Mouse (Mus musculus) lung, embryonic 14.5 days (tissue): ENCODE measurements at regions not wholly inside any gene's neighbourhood (a gene's known extent, or its start where the extent isn't known, plus 50 kb on each side); places are given as distances from the start of the nearest gene placed in this dataset.

ENCODE experiments used
- ATAC-seq: fragments of 200-750 bp; cut with Nextera tagmentation; 2 replicates; pipeline ENCODE4 v1.8.0; 2017; ENCODE audit warnings: mild to moderate bottlenecking, moderate TSS enrichment, moderate library complexity; ENCODE audit not compliant: insufficient read depth
- DNase-seq: peaks from one replicate; pipeline ENCODE4 v3.0.0-alpha.2; 2015
- H3K27ac ChIP-seq: fragments of 300-500 bp; sonication (generic); 2 replicates; pipeline ENCODE4 v1.5.1; 2014; ENCODE audit warnings: low read depth, mild to moderate bottlenecking, moderate library complexity
- H3K27me3 ChIP-seq: fragments of 300-500 bp; sonication (generic); 2 replicates; pipeline ENCODE4 v1.6.1; 2014; ENCODE audit warnings: low read length, control low read depth; ENCODE audit not compliant: insufficient read depth
- H3K36me3 ChIP-seq: fragments of 300-500 bp; sonication (generic); 2 replicates; pipeline ENCODE4 v1.6.1; 2014; ENCODE audit warnings: control low read depth; ENCODE audit not compliant: insufficient read depth
- H3K4me1 ChIP-seq: fragments of 300-500 bp; sonication (generic); 2 replicates; pipeline ENCODE4 v1.6.1; 2014; ENCODE audit warnings: antibody characterized with exemption, control low read depth; ENCODE audit not compliant: insufficient read depth
- H3K4me2 ChIP-seq: fragments of 300-500 bp; sonication (generic); 2 replicates; pipeline ENCODE4 v1.6.1; 2014; ENCODE audit warnings: mild to moderate bottlenecking
- H3K4me3 ChIP-seq: fragments of 300-500 bp; sonication (generic); 2 replicates; pipeline ENCODE4 v1.5.1; 2014; ENCODE audit warnings: low read depth, low read length
- H3K9ac ChIP-seq: fragments of 300-500 bp; sonication (generic); 2 replicates; pipeline ENCODE4 v1.6.1; 2014
- H3K9me3 ChIP-seq: fragments of 300-500 bp; sonication (generic); 2 replicates; pipeline ENCODE4 v1.6.1; 2016; ENCODE audit warnings: low read depth, low read length, control low read depth
- CTCF ChIP-seq: IDR thresholded peaks from 2 replicates; pipeline ENCODE4 v1.5.1; 2016; ENCODE audit warnings: antibody characterized with exemption, low read depth
- WGBS: fragments of 180-500 bp; shearing (Covaris S2); extraction: QIAGEN DNeasy Blood & Tissue Kit; methylation state at CpG from one replicate; pipeline ENCODE4 v1.1.7; 2014; 5-methylcytosine and 5-hydroxymethylcytosine counted together

GRCm38 (mm10) chr9:116321908-116322307 is 146.7 kb upstream of the Tgfbr2 start:
- WGBS: 86% methylated on average over 6 of the region's 6 CpGs
- Histone ChIP-seq H3K27ac (no peak overlapping the region), H3K4me2 (no peak overlapping the region), H3K4me1 (peaks cover 13% of the 10 kb centered on the region; the same call in 1 of the 2 replicates), H3K4me3 (no peak overlapping the region), H3K9me3 (no peaks in the 10 kb centered on the region), H3K27me3 (no peaks in the 10 kb centered on the region), H3K9ac (no peak overlapping the region), H3K36me3 (no peaks in the 10 kb centered on the region)
- TF ChIP-seq CTCF: no peak
- ATAC-seq (no peak), DNase-seq (no peak)

GRCm38 (mm10) chr9:116319421-116319820 is 144.3 kb upstream of the Tgfbr2 start:
- no peak for TF ChIP-seq CTCF
- WGBS: 69% methylated on average over 3 of the region's 3 CpGs
- no peaks in the 10 kb centered on the region for H3K9me3 ChIP-seq
- DNase-seq: no peak
- no peak for ATAC-seq
- no peaks in the 10 kb centered on the region for H3K27me3 ChIP-seq
- H3K4me1 ChIP-seq: peaks cover 10% of the 10 kb centered on the region; the same call in 1 of the 2 replicates
- H3K4me3 ChIP-seq: no peak overlapping the region
- no peak overlapping the region for H3K27ac ChIP-seq
- H3K9ac ChIP-seq: no peak overlapping the region
- H3K36me3 ChIP-seq: no peaks in the 10 kb centered on the region
- no peak overlapping the region for H3K4me2 ChIP-seq

GRCm38 (mm10) chr9:116316582-116317095 is 141.5 kb upstream of the Tgfbr2 start:
- no peak for TF ChIP-seq CTCF
- WGBS: 64% methylated on average over 4 of the region's 4 CpGs
- Histone ChIP-seq H3K4me2 (no peak overlapping the region), H3K4me1 (0 out of 2 replicates have a peak, but pooled peaks cover 5% of the 10 kb centered on the region), H3K9me3 (no peaks in the 10 kb centered on the region), H3K36me3 (no peaks in the 10 kb centered on the region), H3K27ac (no peak overlapping the region), H3K9ac (no peak overlapping the region), H3K27me3 (no peaks in the 10 kb centered on the region), H3K4me3 (no peak overlapping the region)
- ATAC-seq (no peak), DNase-seq (no peak)

GRCm38 (mm10) chr9:116314803-116315202 is 139.6 kb upstream of the Tgfbr2 start:
- no peak overlapping the region for H3K4me2 ChIP-seq

DNA sequence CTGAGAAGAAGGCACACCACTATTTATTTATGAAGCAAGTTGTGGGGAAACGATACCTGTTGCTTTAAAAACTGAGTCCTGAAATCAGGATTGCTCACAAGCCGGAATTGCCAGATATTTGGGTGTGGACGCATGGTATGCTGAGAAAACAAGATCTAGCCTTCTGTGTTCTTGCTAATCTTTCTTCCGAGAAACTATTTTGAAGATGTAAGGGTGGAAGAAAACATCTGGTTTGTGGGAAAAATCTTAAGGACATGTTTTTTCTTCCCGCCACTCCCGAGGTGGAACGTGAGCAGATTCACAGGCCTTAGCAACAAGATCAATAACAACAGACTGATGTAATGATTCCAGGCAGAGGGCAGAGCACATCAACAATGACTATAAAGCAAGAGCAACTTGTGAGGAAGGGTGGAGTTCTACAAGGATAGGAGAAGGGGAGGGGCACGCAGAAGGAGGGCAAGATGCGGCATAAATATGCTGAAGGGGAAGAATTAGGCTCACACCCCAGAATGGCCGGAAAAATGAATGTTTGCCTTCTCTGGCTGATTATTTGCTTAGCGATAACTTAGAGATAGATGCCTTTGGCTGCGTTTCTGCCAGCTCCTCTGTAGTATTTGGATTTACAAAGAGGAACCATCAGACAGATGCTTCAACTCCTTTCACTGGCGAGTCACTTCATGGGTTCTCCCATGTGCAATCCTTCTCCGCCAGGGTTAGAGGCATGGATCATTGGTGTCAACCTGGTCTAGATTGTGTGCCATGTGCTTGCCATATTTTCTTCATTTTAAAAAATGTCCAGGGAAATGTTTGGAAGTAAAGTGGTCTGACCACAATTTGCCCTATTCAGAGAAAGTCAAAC is 139.0 kb upstream of the Tgfbr2 start:
- ATAC-seq: 0 out of 2 replicates have a peak, but pooled peaks have one; percentile 11
- H3K4me3 ChIP-seq: no peak overlapping the region

More at GRCm38 (mm10) chr9:116314803-116315202, 139.6 kb upstream of the Tgfbr2 start:
- H3K4me1 ChIP-seq: no peaks in the 10 kb centered on the region
- ATAC-seq (no peak), DNase-seq (no peak)
- no peaks in the 10 kb centered on the region for H3K36me3 ChIP-seq
- H3K4me3 ChIP-seq: no peak overlapping the region
- no peak for TF ChIP-seq CTCF
- H3K27ac ChIP-seq: no peak overlapping the region
- no peaks in the 10 kb centered on the region for H3K9me3 ChIP-seq
- no peak overlapping the region for H3K9ac ChIP-seq
- H3K27me3 ChIP-seq: no peaks in the 10 kb centered on the region

DNA sequence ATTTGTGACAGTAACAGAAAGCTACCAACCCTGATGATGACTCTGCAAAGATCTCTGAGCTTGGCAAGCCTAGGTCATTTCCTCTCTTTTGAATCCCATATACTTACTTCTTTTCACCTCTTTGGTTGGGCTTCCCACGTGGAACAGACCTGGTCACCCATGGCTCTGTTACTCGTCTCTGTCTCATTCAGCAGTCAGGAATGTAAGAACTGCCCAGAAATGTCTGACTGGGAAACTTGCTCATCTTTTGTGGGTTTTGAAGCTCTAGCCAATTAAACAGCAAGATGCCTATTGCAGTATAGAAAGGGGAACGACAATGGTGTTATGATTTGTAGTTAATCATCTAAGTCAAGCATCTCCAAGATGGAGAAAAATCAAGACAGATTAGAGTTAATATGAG is 136.2 kb upstream of the Tgfbr2 start:
- Histone ChIP-seq H3K4me2 (no peak overlapping the region), H3K36me3 (no peaks in the 10 kb centered on the region), H3K4me1 (no peaks in the 10 kb centered on the region), H3K27ac (no peak overlapping the region), H3K9ac (no peak overlapping the region), H3K9me3 (no peaks in the 10 kb centered on the region), H3K27me3 (no peaks in the 10 kb centered on the region), H3K4me3 (no peak overlapping the region)
- no peak for DNase-seq
- WGBS: 72% methylated on average over 3 of the region's 3 CpGs
- TF ChIP-seq CTCF: no peak
- no peak for ATAC-seq

More for the DNA sequence above, 139.0 kb upstream of the Tgfbr2 start:
- TF ChIP-seq CTCF: no peak
- WGBS: 47% methylated on average over 14 of the region's 14 CpGs
- no peak overlapping the region for H3K27ac ChIP-seq
- no peaks in the 10 kb centered on the region for H3K9me3 ChIP-seq
- H3K27me3 ChIP-seq: no peaks in the 10 kb centered on the region
- H3K36me3 ChIP-seq: no peaks in the 10 kb centered on the region
- peak; percentile 51 for DNase-seq
- H3K4me2 ChIP-seq: no peak overlapping the region
- H3K9ac ChIP-seq: no peak overlapping the region
- no peaks in the 10 kb centered on the region for H3K4me1 ChIP-seq

DNA sequence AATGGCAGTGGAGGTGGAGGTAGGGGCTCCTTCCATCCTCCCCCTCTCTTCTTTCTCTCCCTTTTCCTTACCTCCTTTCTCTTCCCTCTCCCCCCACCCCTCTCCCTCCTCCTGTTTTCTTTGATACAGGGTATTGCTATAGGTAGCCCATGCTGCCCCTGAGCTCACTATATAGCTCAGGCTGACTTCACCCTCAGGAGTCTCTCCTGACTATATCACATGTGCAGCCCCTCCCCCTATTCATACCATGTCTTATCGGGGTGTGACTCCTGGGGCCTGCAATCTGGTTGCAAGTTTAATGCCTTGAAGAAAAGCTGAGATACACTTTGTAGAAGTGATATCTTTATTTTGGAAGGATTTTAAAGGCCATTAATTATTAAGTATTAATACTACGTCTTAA is 126.4 kb upstream of the Tgfbr2 start:
- Histone ChIP-seq H3K4me2 (no peak overlapping the region), H3K27me3 (no peaks in the 10 kb centered on the region), H3K4me3 (no peak overlapping the region), H3K27ac (no peak overlapping the region), H3K36me3 (no peaks in the 10 kb centered on the region), H3K4me1 (no peaks in the 10 kb centered on the region), H3K9me3 (no peaks in the 10 kb centered on the region), H3K9ac (no peak overlapping the region)
- no peak for ATAC-seq
- TF ChIP-seq CTCF: no peak
- 69% methylated on average over 2 of the region's 2 CpGs for WGBS
- DNase-seq: no peak
